Mouse (Mus musculus): ENCODE measurements around the gene Fbxw17. TPM values are rescaled to one million over a fixed set of nuclear protein-coding genes. Genes with fewer than 3 reads are reported as not detected.

Gene Fbxw17
- polyA plus RNA-seq, 1 experiment from 2014 or later: 39.6 TPM

DNA sequence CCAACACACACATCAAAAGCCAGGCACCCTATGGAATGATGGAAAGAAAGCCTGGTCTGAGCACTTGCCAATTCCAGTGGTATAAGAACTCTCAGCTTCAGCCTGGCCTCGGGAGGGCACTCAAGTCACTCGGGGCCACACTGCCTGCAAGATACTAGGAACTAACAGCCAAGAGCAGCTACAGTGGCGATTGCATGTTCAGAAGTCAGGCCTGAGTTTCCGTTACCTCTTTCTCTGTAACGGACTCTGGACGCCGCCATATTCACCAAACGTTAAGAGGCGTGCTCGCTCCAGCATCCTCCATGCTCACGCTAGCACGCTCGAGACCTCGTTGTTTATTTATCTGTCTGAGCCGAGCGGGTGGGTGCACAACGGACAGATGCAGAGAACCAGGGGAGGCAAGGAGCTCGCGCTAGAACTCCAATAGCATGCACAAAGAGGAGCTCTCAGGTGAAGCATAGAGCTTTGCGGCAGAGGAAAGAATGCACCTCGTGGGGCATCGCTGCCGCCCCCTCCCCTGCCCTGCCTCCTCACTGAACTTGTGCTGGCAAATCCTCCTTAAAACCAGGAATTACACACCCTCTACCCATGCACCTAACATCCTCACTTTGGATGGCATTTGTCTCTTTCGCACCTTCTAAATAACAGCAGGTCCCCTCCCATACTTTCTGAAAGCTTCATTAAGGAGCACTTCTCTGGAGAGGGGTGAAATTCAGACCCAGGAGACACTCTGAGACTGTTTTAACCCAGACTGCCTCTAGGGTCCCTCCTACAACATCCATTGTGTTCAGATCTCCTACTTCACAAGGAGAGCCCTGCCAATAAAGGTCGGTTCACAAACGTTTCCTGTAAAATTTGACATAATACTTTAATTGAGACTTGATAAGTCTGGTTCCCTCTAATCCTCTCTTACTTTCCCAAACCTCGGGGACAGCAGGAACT, 47.2 kb downstream of the Fbxw17 start:
- ATAC-seq (ENCODE audit: low read depth): no peak; the same call in 1 of the 2 replicates
- Histone ChIP-seq H3K9me3 (no peaks in the 10 kb centered on the region), H3K36me3 (no peaks in the 10 kb centered on the region), H3K9ac (peak overlapping the region; percentile 47; the same call in 1 of the 2 replicates), H3K4me2 (peak overlapping the region; percentile 46), H3K4me1 (replicated peaks) (no peaks in the 10 kb centered on the region), H3K4me3 (peak overlapping the region; percentile 30), H3K27ac (replicated peaks) (no peak overlapping the region), H3K27me3 (no peaks in the 10 kb centered on the region)
- WGBS: 46% methylated on average over 27 of the region's 27 CpGs

DNA sequence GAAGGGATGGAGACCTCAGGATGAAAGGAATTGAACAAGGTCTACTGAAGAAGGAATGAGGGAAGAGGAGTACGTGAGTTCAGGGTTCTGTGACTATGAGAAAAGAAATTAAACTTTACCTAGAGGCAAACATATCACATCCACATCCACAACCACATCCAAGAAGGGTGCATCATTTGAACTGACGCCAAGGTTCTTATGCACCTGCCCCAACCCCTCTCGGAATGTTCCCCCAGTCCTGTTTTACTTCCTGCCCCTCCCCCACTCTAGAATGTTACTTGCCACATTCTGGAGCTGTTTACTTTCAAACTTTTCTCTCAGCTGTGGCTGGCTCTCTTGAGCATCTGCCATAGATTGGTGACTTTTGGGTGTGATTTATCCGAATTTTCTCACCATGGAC, 49.3 kb downstream of the Fbxw17 start, which contains the start of gene Nutm2:
Nutm2 (plus strand) TSS at position 301 of the 400 bp plus-strand sequence.
- H3K4me1 ChIP-seq (replicated peaks): no peaks in the 10 kb centered on the region
- WGBS: 80% methylated on average over 4 of the region's 4 CpGs
- H3K4me3 ChIP-seq: no peak within 1 kb of the TSS
- no peak within 1 kb of the TSS for H3K27ac ChIP-seq (replicated peaks)
- H3K36me3 ChIP-seq: no peaks in the 10 kb centered on the region
- H3K27me3 ChIP-seq: no peaks in the 10 kb centered on the region
- H3K4me2 ChIP-seq: no peak within 1 kb of the TSS
- H3K9me3 ChIP-seq: no peaks in the 10 kb centered on the region
- no peak within 1 kb of the TSS for H3K9ac ChIP-seq
- no peak for ATAC-seq (ENCODE audit: low read depth)

Other genes with a start within 250 kb of the Fbxw17 start
- gene Gm906, start 167.6 kb upstream of the Fbxw17 start, polyA plus RNA-seq (2015; fragmentation: Nextera tagmentation; extraction: Ambion mirVana): not detected in 2 replicates
- gene Gm47429, start 26.0 kb downstream of the Fbxw17 start, polyA plus RNA-seq (2015; fragmentation: Nextera tagmentation; extraction: Ambion mirVana): not detected in 2 replicates
- gene Nutm2, start 49.4 kb downstream of the Fbxw17 start, polyA plus RNA-seq (2015; fragmentation: Nextera tagmentation; extraction: Ambion mirVana): not detected in 2 replicates
- not detected in 2 replicates for gene Gm904, start 225.4 kb downstream of the Fbxw17 start, polyA plus RNA-seq (2015; fragmentation: Nextera tagmentation; extraction: Ambion mirVana)